ENCODE assay signal across 35 mouse cellular contexts in genomic region chrX:142190355-142190754, GRCm38 (mm10). TPM values are rescaled to one million over a fixed set of nuclear protein-coding genes. Genes with fewer than 3 reads are reported as not detected.
A peak's percentile ranks its signal among the peaks of the same experiment; 100 is the strongest.
DNase-seq lines count a peak whose midpoint lies in the region; ATAC-seq and TF ChIP-seq lines count a peak whose summit lies in the region.
"Had no signal": no experiment of that assay in that cellular context is flagged by ENCODE, and none has a peak within 500 bp of the region (broad histone marks: within the 10 kb centered on the region; RNA-seq: fewer than 3 reads in every experiment).

No protein-coding gene starts in this region.

- H3K36me3 ChIP-seq in heart, embryonic 11.5 days (ENCODE audit: control insufficient read depth, insufficient read depth, low read length) = no peaks in the 10 kb centered on the region
- no peaks in the 10 kb centered on the region for H3K36me3 ChIP-seq in G1E (replicated peaks)
- H3K36me3 ChIP-seq: embryonic facial prominence, embryonic 12.5 days; hindbrain, embryonic 13.5 days; limb, embryonic 12.5 days; neural tube, embryonic 12.5 days; stomach, embryonic 15.5 days had no signal

- TF ChIP-seq CTCF in G1E (IDR thresholded peaks at IDR 0.05; ENCODE audit: low read depth, low read length) = no peak

- WGBS in heart, embryonic 11.5 days (ENCODE audit: insufficient replicate concordance) = 69% methylated on average over 2 of the region's 2 CpGs

- H3K9me3 ChIP-seq in heart, embryonic 11.5 days (replicated peaks; ENCODE audit: control insufficient read depth, low read length) = no peaks in the 10 kb centered on the region
- H3K9me3 ChIP-seq in G1E (replicated peaks) = no peaks in the 10 kb centered on the region
- H3K9me3 ChIP-seq: embryonic facial prominence, embryonic 12.5 days; hindbrain, embryonic 13.5 days; limb, embryonic 12.5 days; neural tube, embryonic 12.5 days; stomach, embryonic 15.5 days had no signal

- H3K9ac ChIP-seq in heart, embryonic 11.5 days (ENCODE audit: low read depth, low read length) = no peak overlapping the region
- H3K9ac ChIP-seq: embryonic facial prominence, embryonic 12.5 days; hindbrain, embryonic 13.5 days; limb, embryonic 12.5 days; neural tube, embryonic 12.5 days; stomach, embryonic 15.5 days had no signal

- no peaks in the 10 kb centered on the region for H3K4me1 ChIP-seq in heart, embryonic 11.5 days (ENCODE audit: control insufficient read depth, insufficient read depth, low read length)
- peaks cover 5% of the 10 kb centered on the region for H3K4me1 ChIP-seq in G1E (ENCODE audit: insufficient read depth, low read depth, low read length)
- H3K4me1 ChIP-seq: embryonic facial prominence, embryonic 12.5 days; hindbrain, embryonic 13.5 days; limb, embryonic 12.5 days; neural tube, embryonic 12.5 days; stomach, embryonic 15.5 days had no signal

- H3K27me3 ChIP-seq in heart, embryonic 11.5 days (ENCODE audit: control insufficient read depth, insufficient read depth, low read length) = no peaks in the 10 kb centered on the region
- H3K27me3 ChIP-seq in G1E (ENCODE audit: insufficient read depth, low read length) = peaks cover 6% of the 10 kb centered on the region; the same call in 1 of the 2 replicates
- H3K27me3 ChIP-seq: neural tube, embryonic 12.5 days; stomach, embryonic 15.5 days had no signal

- DNase-seq in heart, adult 8-10 months (ENCODE audit: low spot score) = peak; percentile 6
- DNase-seq in G1E (ENCODE audit: low spot score) = no peak
- no peak for DNase-seq in thymus, adult 18-20 months
- DNase-seq in ovary, postnatal 36 days (ENCODE audit: low spot score) = no peak
- no peak for DNase-seq in cerebellum, adult 11-12 months
- DNase-seq: adrenal gland, postnatal 10 days; cerebellum, adult 8-10 months; cerebellum, postnatal 25 days; embryo, embryonic 11 days; gastrocnemius, postnatal 25 days; heart, adult 2 months; kidney, adult 8-10 months; kidney, postnatal 10 days; thymus, postnatal 25 days had no signal

- H3K4me3 ChIP-seq in heart, embryonic 11.5 days (ENCODE audit: low read depth, low read length) = no peak overlapping the region
- H3K4me3 ChIP-seq in G1E (ENCODE audit: low read depth, low read length) = no peak overlapping the region
- H3K4me3 ChIP-seq: embryonic facial prominence, embryonic 12.5 days; heart, adult 2 months; hindbrain, embryonic 13.5 days; left cerebral cortex, adult 2 months; limb, embryonic 12.5 days; myocyte; neural tube, embryonic 12.5 days; stomach, embryonic 15.5 days had no signal

- no peak overlapping the region for H3K4me2 ChIP-seq in heart, embryonic 11.5 days
- H3K4me2 ChIP-seq: embryonic facial prominence, embryonic 12.5 days; hindbrain, embryonic 13.5 days; limb, embryonic 12.5 days; liver, embryonic 11.5 days; midbrain, embryonic 11.5 days; neural tube, embryonic 12.5 days; stomach, embryonic 15.5 days had no signal

- no peak overlapping the region for H3K27ac ChIP-seq in heart, embryonic 11.5 days (ENCODE audit: low read depth, low read length)
- H3K27ac ChIP-seq: embryonic facial prominence, embryonic 12.5 days; heart, adult 2 months; hindbrain, embryonic 13.5 days; left cerebral cortex, adult 2 months; limb, embryonic 12.5 days; neural tube, embryonic 12.5 days; stomach, embryonic 15.5 days had no signal

- no peak for ATAC-seq in heart, embryonic 11.5 days (replicated peaks; ENCODE audit: insufficient number of reproducible peaks, low FRiP score, low TSS enrichment)
- ATAC-seq in G1E (ENCODE audit: extremely low read depth, insufficient number of reproducible peaks, low FRiP score, poor library complexity, severe bottlenecking) = peak; percentile 63
- peak; percentile 77 for ATAC-seq in common myeloid progenitor, adult 5-6 weeks (replicated peaks; ENCODE audit: low read depth, poor library complexity, severe bottlenecking)
- ATAC-seq in megakaryocyte progenitor cell, adult 5-6 weeks (replicated peaks; ENCODE audit: poor library complexity) = peak; percentile 96
- ATAC-seq: CD4-positive, CD25-positive, alpha-beta regulatory T cell, adult 4 months; forebrain, embryonic 14.5 days; intestine, embryonic 16.5 days; midbrain, embryonic 16.5 days had no signal

RNA-seq across cellular contexts. Expression of gene Gucy2f, which starts 6.4 kb away (rescaled TPM):
- total RNA-seq in heart, adult 8-10 months (2022) = not detected
- not detected in 2 replicates for polyA plus RNA-seq in heart, embryonic 11.5 days (2014; fragmentation: Nextera tagmentation; extraction: Ambion mirVana)
- total RNA-seq in G1E (2014; fragmentation: Nextera tagmentation) (not detected in 2 replicates), G1E (2017) (under 0.01 TPM in 2 replicates)
- not detected in 2 replicates for polyA plus RNA-seq in G1E (2012)
- not detected in 2 replicates for total RNA-seq in common myeloid progenitor, adult 5-6 weeks (2017)
- total RNA-seq in megakaryocyte progenitor cell, adult 5-6 weeks (2015) = not detected in 2 replicates
- total RNA-seq in megakaryocyte progenitor cell, adult 5-6 weeks (2017) = not detected in 2 replicates
- total RNA-seq: adrenal gland, postnatal 10 days; gastrocnemius, postnatal 25 days; heart, adult 2 months; heart, postnatal 25 days had no signal
- polyA plus RNA-seq: CD4-positive, CD25-positive, alpha-beta regulatory T cell, adult 4 months; embryonic facial prominence, embryonic 12.5 days; heart, adult 2 months; heart, embryonic 14.5 days; intestine, embryonic 16.5 days; limb, embryonic 12.5 days; liver, embryonic 11.5 days; liver, embryonic 16.5 days; lung, embryonic 16.5 days; midbrain, embryonic 11.5 days; myocyte; neural tube, embryonic 12.5 days; small intestine, adult 2 months had no signal

RNA-seq across cellular contexts. Expression of gene Nxt2, which starts 36.2 kb away (rescaled TPM):
- 1 to 10 TPM; 6.1 to 7.4 (median 6.4) TPM for total RNA-seq in heart, adult 8-10 months (2022)
- 9.1 and 9.7 TPM in 2 replicates for polyA plus RNA-seq in heart, embryonic 11.5 days (2014; fragmentation: Nextera tagmentation; extraction: Ambion mirVana)
- total RNA-seq in G1E (2014; fragmentation: Nextera tagmentation) (7.8 and 9.1 TPM in 2 replicates), G1E (2017) (6.9 and 7.7 TPM in 2 replicates)
- 0.19 and 0.72 TPM in 2 replicates for polyA plus RNA-seq in G1E (2012)
- total RNA-seq in common myeloid progenitor, adult 5-6 weeks (2017) = 18.3 and 21.1 TPM in 2 replicates
- 12.1 and 15.9 TPM in 2 replicates for total RNA-seq in megakaryocyte progenitor cell, adult 5-6 weeks (2015)
- total RNA-seq in megakaryocyte progenitor cell, adult 5-6 weeks (2017) = 13.5 and 20.9 TPM in 2 replicates
